Mouse (Mus musculus) c-Kit-negative CD71-positive TER-119-positive erythroid progenitor cells, embryonic 14.5 days (primary cell): ENCODE data around the gene Cdc42ep1.

ENCODE experiments used
- DNase-seq: peaks from one replicate; pipeline ENCODE4 v3.0.0-alpha.2; 2013; ENCODE audit warnings: low read depth, low spot score

Gene Cdc42ep1

GRCm38 (mm10) chr15:78842371-78843163, at the start of gene Cdc42ep1:
Gene Cdc42ep1, plus strand, starts transcription at chr15:78842624.
- no peak for DNase-seq

GRCm38 (mm10) chr15:78796196-78797059, 46.0 kb upstream of the Cdc42ep1 start:
- DNase-seq, result no peak

- no peak for DNase-seq
Observed at GRCm38 (mm10) chr15:78797060-78797329, 45.4 kb upstream of the Cdc42ep1 start.

DNA sequence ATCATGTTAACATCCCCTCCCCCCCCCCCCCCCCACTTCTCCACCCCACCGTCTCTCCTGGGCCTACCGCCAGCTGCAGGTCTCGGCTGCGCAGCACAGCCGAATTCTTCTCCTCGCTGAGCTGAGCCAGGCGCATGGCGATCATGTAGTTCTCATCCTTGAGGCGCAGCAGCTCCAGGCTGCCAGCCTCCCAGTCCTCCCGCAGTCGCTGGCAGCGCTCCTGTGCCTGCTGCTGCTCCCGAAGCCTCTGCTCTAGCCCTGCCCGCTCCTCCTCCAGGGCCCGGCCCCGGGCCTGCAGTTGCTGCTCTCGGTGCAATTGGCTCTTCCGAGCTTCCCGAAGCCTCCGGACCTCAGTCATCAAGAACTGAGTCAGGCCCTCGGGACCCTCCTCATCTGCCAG, 43.4 kb upstream of the Cdc42ep1 start:
- DNase-seq, result no peak

- DNase-seq, result no peak
Observed at GRCm38 (mm10) chr15:78801571-78801970, 40.9 kb upstream of the Cdc42ep1 start.

GRCm38 (mm10) chr15:78801971-78802741, 40.3 kb upstream of the Cdc42ep1 start:
- DNase-seq, result no peak

- no peak for DNase-seq
Observed at GRCm38 (mm10) chr15:78802776-78803391, 39.5 kb upstream of the Cdc42ep1 start, which contains the start of gene Card10. Gene Card10, minus strand, starts transcription at chr15:78803042.

GRCm38 (mm10) chr15:78803499-78803900, 38.9 kb upstream of the Cdc42ep1 start:
- DNase-seq, result no peak

DNA sequence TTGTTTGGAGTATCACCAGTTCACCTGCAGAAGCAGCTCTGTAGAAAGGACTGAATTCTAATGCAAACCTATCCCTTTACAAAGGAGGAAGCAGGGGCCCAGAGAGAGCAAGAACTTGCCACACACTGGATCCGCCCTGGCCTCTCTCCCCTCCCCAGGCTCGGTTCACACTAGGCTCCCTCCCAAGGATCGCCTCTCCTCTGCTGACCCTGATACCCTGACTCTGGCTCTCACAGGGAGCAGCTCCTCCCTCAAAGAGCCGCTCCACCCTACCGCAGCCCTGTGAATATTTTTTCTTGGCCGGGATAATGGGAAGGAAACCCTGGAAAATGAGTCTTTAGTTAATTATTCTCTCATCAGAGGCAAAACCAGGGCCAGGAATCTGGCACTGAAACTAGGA, 38.1 kb upstream of the Cdc42ep1 start:
- DNase-seq, result no peak

GRCm38 (mm10) chr15:78805351-78805750, 37.1 kb upstream of the Cdc42ep1 start:
- no peak for DNase-seq

- no peak for DNase-seq
Observed at GRCm38 (mm10) chr15:78806614-78807013, 35.8 kb upstream of the Cdc42ep1 start.

- DNase-seq, result no peak
Observed at GRCm38 (mm10) chr15:78807141-78807540, 35.3 kb upstream of the Cdc42ep1 start.

DNA sequence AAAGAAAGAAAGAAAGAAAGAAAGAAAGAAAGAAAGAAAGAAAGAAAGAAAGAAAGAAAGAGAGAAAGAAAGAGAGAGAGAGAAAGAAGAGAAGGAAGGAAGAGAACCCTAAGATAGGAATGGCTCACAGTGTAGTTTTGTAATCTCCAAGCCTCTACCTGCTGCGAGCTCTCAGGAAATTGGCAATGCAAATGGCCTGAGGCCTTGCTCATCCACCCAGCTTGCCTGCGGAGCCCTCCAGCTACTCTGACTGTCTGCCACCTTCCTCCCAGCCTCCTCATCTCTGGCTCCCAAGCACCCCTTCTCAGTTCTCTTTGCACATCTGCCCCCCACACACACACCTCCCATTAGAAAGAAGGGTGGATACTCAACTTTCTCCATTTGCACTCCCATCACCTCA, 33.4 kb upstream of the Cdc42ep1 start:
- DNase-seq, result no peak

GRCm38 (mm10) chr15:78809739-78810138, 32.7 kb upstream of the Cdc42ep1 start:
- DNase-seq, result no peak

DNA sequence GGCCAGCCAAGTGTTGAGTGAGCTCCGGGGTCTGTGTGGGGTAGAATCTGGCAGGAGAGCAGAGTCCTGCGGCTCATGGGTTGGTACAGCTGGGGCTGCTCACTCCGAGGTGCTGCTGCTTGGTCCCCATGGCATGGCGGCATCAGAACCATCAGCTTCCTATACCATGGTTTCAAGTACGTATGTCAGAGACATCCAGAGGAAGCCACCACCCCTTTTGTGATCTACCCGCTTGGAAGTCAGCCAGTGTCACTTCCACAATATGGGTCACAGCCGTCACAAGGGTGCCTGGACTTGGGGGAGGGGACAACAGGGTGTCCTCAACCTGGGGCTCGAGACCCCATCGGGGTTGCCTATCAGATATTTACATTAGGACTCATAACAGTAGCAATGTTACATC, 32.3 kb upstream of the Cdc42ep1 start:
- DNase-seq, result no peak

- DNase-seq, result no peak
Observed at GRCm38 (mm10) chr15:78813603-78814002, 28.8 kb upstream of the Cdc42ep1 start.

DNA sequence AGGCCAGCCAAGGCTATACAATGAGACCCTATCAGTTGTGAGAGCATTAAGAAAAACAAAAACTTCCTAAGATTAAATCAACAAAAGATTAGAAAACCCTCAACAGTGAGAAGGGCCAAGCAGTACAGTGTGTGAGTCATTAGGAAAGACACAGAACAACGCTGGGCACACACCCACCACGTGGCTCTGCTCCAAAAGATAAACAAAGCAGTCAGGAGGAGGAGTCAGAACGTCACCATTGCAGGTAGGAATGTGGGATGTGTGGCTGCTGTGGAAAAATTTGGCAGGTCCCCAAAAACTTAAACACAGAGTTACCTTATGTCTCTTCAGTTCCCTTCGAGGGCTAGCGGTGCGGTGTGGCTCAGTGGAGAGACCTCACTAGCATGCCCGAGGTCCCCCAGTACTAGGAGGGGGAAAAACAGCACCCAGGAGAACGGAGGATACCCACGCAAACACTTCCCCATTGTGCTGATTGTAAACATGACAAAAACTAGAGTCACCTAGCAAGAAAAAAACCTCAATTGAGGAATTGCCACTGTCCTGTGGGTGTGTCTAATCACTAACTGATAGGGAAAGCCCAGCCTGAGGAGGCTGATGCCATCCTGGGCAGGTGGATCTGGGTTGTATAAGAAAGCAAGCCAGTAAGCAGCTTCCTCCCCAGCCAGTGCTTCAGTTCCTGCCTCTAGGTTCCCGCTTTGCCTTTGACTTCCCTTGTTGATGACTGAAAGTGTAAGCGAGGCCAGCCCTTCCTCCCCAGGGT, 26.9 kb upstream of the Cdc42ep1 start:
- DNase-seq, result no peak

GRCm38 (mm10) chr15:78816074-78816391, 26.4 kb upstream of the Cdc42ep1 start:
- no peak for DNase-seq

DNA sequence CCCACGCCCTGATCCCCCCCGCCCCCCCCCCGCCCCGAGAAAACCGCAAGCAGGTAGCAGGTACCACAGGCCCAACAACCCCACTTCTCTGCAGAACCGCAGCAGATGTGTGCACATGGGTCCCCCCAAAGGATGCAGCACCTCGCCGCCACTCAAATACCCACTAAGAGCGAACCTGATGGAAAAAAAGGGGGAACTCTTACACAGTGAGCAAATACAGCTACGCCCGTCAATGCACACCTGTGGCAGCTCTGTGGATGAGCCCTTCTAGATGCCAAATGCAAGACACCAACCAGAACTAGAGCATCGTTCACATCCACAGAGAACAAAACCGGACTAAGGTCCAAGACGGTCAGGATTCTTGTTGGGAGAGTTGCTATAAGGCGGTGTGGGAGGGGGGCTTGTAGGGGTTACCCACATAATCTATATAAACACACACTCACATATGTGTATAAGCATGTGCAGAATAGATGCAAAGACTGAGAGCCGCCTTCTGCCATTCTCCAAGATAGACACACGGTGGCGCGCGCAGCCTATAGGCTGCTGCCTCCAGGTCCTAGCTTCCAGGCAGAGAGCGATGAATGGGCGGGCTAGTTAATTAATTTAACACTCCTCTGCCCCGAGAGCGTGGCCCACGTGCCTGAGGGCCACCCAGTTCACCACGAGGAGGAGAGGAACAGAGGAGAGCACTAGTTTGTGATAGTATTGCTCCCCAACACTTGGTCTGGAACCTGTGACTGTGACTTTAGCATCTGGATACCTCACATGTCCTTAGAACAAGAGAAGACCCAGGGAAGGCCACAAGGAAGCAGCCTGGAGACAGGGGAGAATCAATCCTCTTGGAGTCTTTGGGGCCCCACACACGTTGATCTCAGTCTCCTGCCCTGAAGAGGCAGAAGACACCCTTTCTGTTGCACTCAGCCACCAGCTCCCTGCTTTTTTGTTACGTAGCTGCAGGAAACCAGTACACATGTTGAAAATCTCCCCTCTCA, 15.9 kb upstream of the Cdc42ep1 start:
- DNase-seq, result no peak

GRCm38 (mm10) chr15:78828315-78828714, 14.1 kb upstream of the Cdc42ep1 start:
- DNase-seq, result no peak
